Comparison of ENCODE assay signal across 21 mouse cellular contexts in genomic region chr2:15538643-15539042, GRCm38 (mm10). TPM values are rescaled to one million over a fixed set of nuclear protein-coding genes. Genes with fewer than 3 reads are reported as not detected.
DNase-seq lines count a peak whose midpoint lies in the region; ATAC-seq and TF ChIP-seq lines count a peak whose summit lies in the region.
"Had no signal": no experiment of that assay in that cellular context is flagged by ENCODE, and none has a peak within 500 bp of the region (broad histone marks: within the 10 kb centered on the region; RNA-seq: fewer than 3 reads in every experiment).

No protein-coding gene starts in this region.

- peak; percentile 47 for DNase-seq in heart, adult 8-10 months (ENCODE audit: low spot score)
- DNase-seq in heart, postnatal 4 days, result no peak
- peak; percentile 51 for DNase-seq in lung, embryonic 14.5 days
- DNase-seq in lung, adult 2 months, result no peak
- DNase-seq in layer of hippocampus, adult 9-10 months (ENCODE audit: low spot score), result no peak
- DNase-seq: adrenal gland, postnatal 10 days; B cell, adult 2 months; cerebellum, adult 9-10 months; embryo, embryonic 11 days; gastrocnemius, postnatal 14 days; kidney, adult 11 months; right cerebral cortex, postnatal 4 days; thymus, adult 18-20 months had no signal

- no peak overlapping the region for H3K9ac ChIP-seq in lung, embryonic 14.5 days
- no peak overlapping the region for H3K9ac ChIP-seq in heart, embryonic 16.5 days (ENCODE audit: low read length)
- no peak overlapping the region for H3K9ac ChIP-seq in stomach, embryonic 16.5 days (ENCODE audit: low read length)
- H3K9ac ChIP-seq: hindbrain, embryonic 13.5 days; liver, embryonic 15.5 days; neural tube, embryonic 12.5 days had no signal

- WGBS in lung, embryonic 14.5 days, result 55% methylated on average over 1 of the region's 1 CpGs
- 31% methylated on average over 1 of the region's 1 CpGs for WGBS in lung, adult 2 months
- 19% methylated on average over 1 of the region's 1 CpGs for WGBS in heart, embryonic 16.5 days
- 49% methylated on average over 1 of the region's 1 CpGs for WGBS in stomach, embryonic 16.5 days

- H3K4me2 ChIP-seq in lung, embryonic 14.5 days, result no peak overlapping the region
- H3K4me2 ChIP-seq in heart, embryonic 16.5 days (ENCODE audit: low read depth, low read length), result no peak overlapping the region
- no peak overlapping the region for H3K4me2 ChIP-seq in stomach, embryonic 16.5 days (ENCODE audit: low read depth, low read length)
- H3K4me2 ChIP-seq: hindbrain, embryonic 13.5 days; liver, embryonic 15.5 days; neural tube, embryonic 12.5 days had no signal

- H3K27me3 ChIP-seq in lung, embryonic 14.5 days (ENCODE audit: insufficient read depth, low read length), result no peaks in the 10 kb centered on the region
- H3K27me3 ChIP-seq in heart, embryonic 16.5 days (ENCODE audit: control insufficient read depth, insufficient read depth, low read length), result no peaks in the 10 kb centered on the region
- no peaks in the 10 kb centered on the region for H3K27me3 ChIP-seq in stomach, embryonic 16.5 days (ENCODE audit: control insufficient read depth, insufficient read depth, low read length)
- H3K27me3 ChIP-seq: hindbrain, embryonic 13.5 days; liver, embryonic 15.5 days; megakaryocyte, embryonic 14.5 days; neural tube, embryonic 12.5 days had no signal

- H3K4me3 ChIP-seq in lung, embryonic 14.5 days (ENCODE audit: low read depth, low read length), result no peak overlapping the region
- H3K4me3 ChIP-seq in lung, adult 2 months (replicated peaks; ENCODE audit: extremely low read depth, low read depth, low read length), result no peak overlapping the region
- H3K4me3 ChIP-seq in heart, embryonic 16.5 days (ENCODE audit: low read length), result no peak overlapping the region
- no peak overlapping the region for H3K4me3 ChIP-seq in stomach, embryonic 16.5 days (replicated peaks; ENCODE audit: low read length)
- H3K4me3 ChIP-seq: erythroblast, embryonic 14.5 days; hindbrain, embryonic 13.5 days; liver, embryonic 15.5 days; megakaryocyte, embryonic 14.5 days; neural tube, embryonic 12.5 days had no signal

- TF ChIP-seq POLR2A in lung, adult 2 months (IDR thresholded peaks at IDR 0.05; ENCODE audit: borderline replicate concordance, extremely low read depth, low read depth, low read length), result no peak

- ATAC-seq in lung, embryonic 14.5 days (ENCODE audit: insufficient read depth), result peak; percentile 82
- ATAC-seq in heart, embryonic 16.5 days (replicated peaks; ENCODE audit: extremely low read depth, insufficient read depth, low FRiP score), result peak; percentile 89
- peak; percentile 47; the same call in 1 of the 2 replicates for ATAC-seq in stomach, embryonic 16.5 days (ENCODE audit: insufficient read depth, low FRiP score)
- ATAC-seq in CD4-positive, CD25-positive, alpha-beta regulatory T cell, adult 4 months, result no peak

- no peaks in the 10 kb centered on the region for H3K4me1 ChIP-seq in lung, embryonic 14.5 days (ENCODE audit: insufficient read depth)
- H3K4me1 ChIP-seq in lung, adult 2 months (ENCODE audit: control insufficient read depth, insufficient read depth, low read length), result no peaks in the 10 kb centered on the region; the same call in 1 of the 2 replicates
- H3K4me1 ChIP-seq in heart, embryonic 16.5 days (ENCODE audit: control insufficient read depth, insufficient read depth, low read length), result peaks cover 3% of the 10 kb centered on the region; the same call in 1 of the 2 replicates
- no peaks in the 10 kb centered on the region for H3K4me1 ChIP-seq in stomach, embryonic 16.5 days (ENCODE audit: control insufficient read depth, insufficient read depth, low read length)
- H3K4me1 ChIP-seq: hindbrain, embryonic 13.5 days; liver, embryonic 15.5 days; megakaryocyte, embryonic 14.5 days; neural tube, embryonic 12.5 days had no signal

- H3K36me3 ChIP-seq in lung, embryonic 14.5 days (ENCODE audit: insufficient read depth), result no peaks in the 10 kb centered on the region
- no peaks in the 10 kb centered on the region for H3K36me3 ChIP-seq in heart, embryonic 16.5 days (ENCODE audit: control insufficient read depth, insufficient read depth)
- H3K36me3 ChIP-seq in stomach, embryonic 16.5 days (ENCODE audit: control insufficient read depth, insufficient read depth, low read length), result no peaks in the 10 kb centered on the region
- H3K36me3 ChIP-seq: hindbrain, embryonic 13.5 days; liver, embryonic 15.5 days; neural tube, embryonic 12.5 days had no signal

- H3K27ac ChIP-seq in lung, embryonic 14.5 days (ENCODE audit: low read depth), result no peak overlapping the region
- peak overlapping the region; percentile 16; the same call in 1 of the 2 replicates for H3K27ac ChIP-seq in heart, embryonic 16.5 days (ENCODE audit: low read length)
- no peak overlapping the region for H3K27ac ChIP-seq in stomach, embryonic 16.5 days (ENCODE audit: low read length)
- H3K27ac ChIP-seq: hindbrain, embryonic 13.5 days; liver, embryonic 15.5 days; neural tube, embryonic 12.5 days had no signal

- no peak for TF ChIP-seq CTCF in lung, embryonic 14.5 days (IDR thresholded peaks at IDR 0.05; ENCODE audit: low read depth)
- no peak for TF ChIP-seq CTCF in lung, adult 2 months (IDR thresholded peaks at IDR 0.05; ENCODE audit: insufficient read depth, low read length)

- H3K9me3 ChIP-seq in lung, embryonic 14.5 days (ENCODE audit: low read depth, low read length), result no peaks in the 10 kb centered on the region
- H3K9me3 ChIP-seq in heart, embryonic 16.5 days (replicated peaks; ENCODE audit: control insufficient read depth, low read length), result no peaks in the 10 kb centered on the region
- H3K9me3 ChIP-seq in stomach, embryonic 16.5 days (replicated peaks; ENCODE audit: control insufficient read depth, low read length), result no peaks in the 10 kb centered on the region
- H3K9me3 ChIP-seq: hindbrain, embryonic 13.5 days; liver, embryonic 15.5 days; megakaryocyte, embryonic 14.5 days; neural tube, embryonic 12.5 days had no signal

RNA-seq across cellular contexts. Expression of gene Malrd1, which starts 12.4 kb away (rescaled TPM):
- total RNA-seq in heart, adult 8-10 months (2022), result not detected
- total RNA-seq in heart, postnatal 4 days (2021), result not detected
- polyA plus RNA-seq in lung, embryonic 14.5 days (2014; fragmentation: Nextera tagmentation; extraction: Ambion mirVana), result not detected in 2 replicates
- polyA plus RNA-seq in lung, adult 2 months (2012; rRNA removed), result not detected in 2 replicates
- 0.03 TPM in 1 of 2 replicates, not detected in the other for polyA plus RNA-seq in heart, embryonic 16.5 days (2015; fragmentation: Nextera tagmentation; extraction: Ambion mirVana)
- 0.04 and 0.10 TPM in 2 replicates for polyA plus RNA-seq in stomach, embryonic 16.5 days (2015; fragmentation: Nextera tagmentation; extraction: Ambion mirVana)
- polyA plus RNA-seq in CD4-positive, CD25-positive, alpha-beta regulatory T cell, adult 4 months (2017; shearing (Covaris generic)), result not detected
- total RNA-seq: adrenal gland, postnatal 10 days; gastrocnemius, postnatal 14 days had no signal
- polyA plus RNA-seq: erythroblast, embryonic 14.5 days; liver, embryonic 15.5 days had no signal

Comparison
In these comparisons a context has a peak if more than half of its experiments do, and no peak if none do; other contexts are left out.
1. DNase-seq: peak in heart, adult 8-10 months (single experiment) and lung, embryonic 14.5 days (single experiment); none in heart, postnatal 4 days (single experiment), lung, adult 2 months (single experiment) and layer of hippocampus, adult 9-10 months (single experiment).